Mouse (Mus musculus): ENCODE data around the gene Hps6. TPM values are rescaled to one million over a fixed set of nuclear protein-coding genes. Genes with fewer than 3 reads are reported as not detected.

Hps6 gene
- polyA plus RNA-seq, 1 experiment, result 7.4 TPM

DNA sequence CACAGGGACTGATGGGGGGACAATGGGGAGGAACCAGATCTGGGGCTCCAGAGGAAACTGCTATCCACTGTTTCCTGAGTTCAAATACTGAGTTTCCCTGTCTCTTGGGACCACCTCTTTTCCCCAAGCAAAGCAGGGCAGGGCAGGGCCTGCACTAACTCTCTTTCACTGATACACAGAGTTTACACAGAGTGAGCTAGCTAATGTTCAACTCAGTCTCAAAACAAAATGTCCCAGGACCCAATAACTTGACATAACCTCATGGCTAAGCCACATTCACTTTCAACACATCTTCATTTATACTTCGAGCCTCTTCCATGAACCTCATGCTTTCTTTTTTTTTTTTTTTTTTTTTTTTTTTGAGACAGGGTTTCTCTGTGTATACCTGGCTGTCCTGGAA, 26.3 kb downstream of the Hps6 start:
- WGBS, result 94% methylated on average over 1 of the region's 1 CpGs
- DNase-seq (ENCODE audit: low read depth in 1 of 2, low spot score in 2 of 2), result no peak
- Histone ChIP-seq H3K36me3 (ENCODE audit: control insufficient read depth, insufficient read depth, low read length) (peaks cover 26% of the 10 kb centered on the region), H3K4me3 (ENCODE audit: extremely low read depth, insufficient read depth, insufficient read length) (no peak overlapping the region), H3K27me3 (ENCODE audit: control insufficient read depth, insufficient read depth, low read length) (no peaks in the 10 kb centered on the region), H3K4me1 (ENCODE audit: control insufficient read depth, insufficient read depth, insufficient read length) (no peaks in the 10 kb centered on the region), H3K27ac (ENCODE audit: insufficient read depth, low read length) (no peak overlapping the region)
- TF ChIP-seq POLR2A (IDR thresholded peaks at IDR 0.05; ENCODE audit: low read depth, low read length) (no peak), CTCF (IDR thresholded peaks at IDR 0.05; ENCODE audit: extremely low read depth, insufficient read depth, insufficient read length, insufficient replicate concordance) (no peak)

- no peaks in the 10 kb centered on the region for H3K27me3 ChIP-seq (ENCODE audit: control insufficient read depth, insufficient read depth, low read length)
Observed at GRCm38 (mm10) chr19:46030196-46030983, 27.1 kb downstream of the Hps6 start.

GRCm38 (mm10) chr19:46031689-46032432, 28.6 kb downstream of the Hps6 start:
- Histone ChIP-seq H3K4me1 (ENCODE audit: control insufficient read depth, insufficient read depth, insufficient read length) (no peaks in the 10 kb centered on the region), H3K36me3 (ENCODE audit: control insufficient read depth, insufficient read depth, low read length) (peaks cover 42% of the 10 kb centered on the region), H3K4me3 (ENCODE audit: extremely low read depth, insufficient read depth, insufficient read length) (no peak overlapping the region), H3K27ac (ENCODE audit: insufficient read depth, low read length) (no peak overlapping the region), H3K27me3 (ENCODE audit: control insufficient read depth, insufficient read depth, low read length) (no peaks in the 10 kb centered on the region)
- 76% methylated on average over 9 of the region's 9 CpGs for WGBS
- TF ChIP-seq CTCF (IDR thresholded peaks at IDR 0.05; ENCODE audit: extremely low read depth, insufficient read depth, insufficient read length, insufficient replicate concordance) (no peak), POLR2A (IDR thresholded peaks at IDR 0.05; ENCODE audit: low read depth, low read length) (no peak)
- no peak for DNase-seq (ENCODE audit: low read depth in 1 of 2, low spot score in 2 of 2)

More at GRCm38 (mm10) chr19:46030196-46030983, 27.1 kb downstream of the Hps6 start:
- no peak for TF ChIP-seq POLR2A (IDR thresholded peaks at IDR 0.05; ENCODE audit: low read depth, low read length)
- no peak for TF ChIP-seq CTCF (IDR thresholded peaks at IDR 0.05; ENCODE audit: extremely low read depth, insufficient read depth, insufficient read length, insufficient replicate concordance)
- WGBS, result 90% methylated on average over 10 of the region's 10 CpGs
- no peak overlapping the region for H3K27ac ChIP-seq (ENCODE audit: insufficient read depth, low read length)
- no peak for DNase-seq (ENCODE audit: low read depth in 1 of 2, low spot score in 2 of 2)
- peaks cover 34% of the 10 kb centered on the region for H3K36me3 ChIP-seq (ENCODE audit: control insufficient read depth, insufficient read depth, low read length)
- H3K4me1 ChIP-seq (ENCODE audit: control insufficient read depth, insufficient read depth, insufficient read length), result no peaks in the 10 kb centered on the region
- no peak overlapping the region for H3K4me3 ChIP-seq (ENCODE audit: extremely low read depth, insufficient read depth, insufficient read length)

DNA sequence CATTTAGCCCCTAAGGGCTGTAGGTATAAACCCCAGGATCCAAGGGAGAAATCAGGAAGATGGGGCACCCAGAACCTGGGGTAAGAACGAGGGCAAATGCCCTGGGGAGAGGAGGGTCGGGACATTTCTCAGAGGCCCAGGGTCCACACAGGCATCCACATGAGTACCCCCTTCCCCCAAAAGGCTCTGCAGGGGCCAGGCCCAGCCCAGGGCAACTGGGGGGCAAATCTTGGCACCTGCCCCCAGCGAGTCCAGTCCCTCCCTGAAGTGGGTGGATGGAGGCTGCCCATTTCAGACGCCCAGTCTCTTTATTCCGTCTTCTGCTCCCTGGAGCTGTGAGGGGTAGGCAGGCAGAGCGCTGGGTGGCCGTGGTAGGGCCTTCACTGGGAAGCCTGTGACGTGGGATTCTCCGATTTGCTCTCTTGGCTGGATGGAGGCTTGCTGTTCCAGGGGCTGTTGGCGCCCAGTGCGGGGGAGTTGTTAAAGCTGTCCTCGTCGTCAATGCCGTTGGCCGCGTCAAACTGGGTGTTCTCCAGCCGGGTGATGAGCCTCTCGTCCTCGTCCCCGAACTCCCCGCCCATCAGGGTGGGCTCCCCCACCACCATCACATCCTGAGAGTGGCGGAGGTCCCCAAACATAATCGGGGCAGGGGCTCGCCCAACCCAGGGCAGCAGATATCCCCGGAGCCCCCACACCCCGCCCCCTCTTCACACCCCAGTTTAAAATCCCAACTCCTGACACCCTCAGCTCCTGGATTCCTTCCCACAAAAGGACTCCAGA, 29.6 kb downstream of the Hps6 start:
- TF ChIP-seq POLR2A (IDR thresholded peaks at IDR 0.05; ENCODE audit: low read depth, low read length), result no peak
- no peak for TF ChIP-seq CTCF (IDR thresholded peaks at IDR 0.05; ENCODE audit: extremely low read depth, insufficient read depth, insufficient read length, insufficient replicate concordance)
- Histone ChIP-seq H3K27ac (ENCODE audit: insufficient read depth, low read length) (no peak overlapping the region), H3K4me1 (ENCODE audit: control insufficient read depth, insufficient read depth, insufficient read length) (peaks cover 6% of the 10 kb centered on the region; the same call in 1 of the 2 replicates), H3K27me3 (ENCODE audit: control insufficient read depth, insufficient read depth, low read length) (no peaks in the 10 kb centered on the region), H3K36me3 (ENCODE audit: control insufficient read depth, insufficient read depth, low read length) (peaks cover 42% of the 10 kb centered on the region), H3K4me3 (ENCODE audit: extremely low read depth, insufficient read depth, insufficient read length) (no peak overlapping the region)
- DNase-seq (ENCODE audit: low read depth in 1 of 2, low spot score in 2 of 2), result no peak
- WGBS, result 94% methylated on average over 26 of the region's 26 CpGs

DNA sequence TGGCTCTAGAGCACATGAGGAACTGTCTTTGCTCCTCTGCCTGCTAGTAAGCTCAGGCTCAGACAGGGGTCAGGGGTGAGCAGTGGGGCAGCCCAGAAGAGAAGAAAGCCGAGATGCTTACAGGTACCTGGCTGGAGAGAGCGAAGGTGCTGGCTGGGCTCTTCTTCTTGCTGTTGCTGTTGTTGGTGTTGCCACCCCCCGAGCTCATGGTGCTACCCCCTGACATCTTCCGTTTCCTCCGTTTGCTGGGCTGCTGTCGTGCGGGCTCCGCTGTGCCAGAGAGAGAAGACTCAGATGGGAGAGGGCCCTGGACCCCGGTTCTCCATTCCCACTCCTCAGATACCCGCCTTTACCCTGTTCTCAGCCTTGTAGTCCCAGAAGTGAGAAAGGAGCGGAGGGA, 30.6 kb downstream of the Hps6 start:
- DNase-seq (ENCODE audit: low read depth in 1 of 2, low spot score in 2 of 2), result no peak
- H3K4me1 ChIP-seq (ENCODE audit: control insufficient read depth, insufficient read depth, insufficient read length), result peaks cover 14% of the 10 kb centered on the region; the same call in 1 of the 2 replicates
- TF ChIP-seq CTCF (IDR thresholded peaks at IDR 0.05; ENCODE audit: extremely low read depth, insufficient read depth, insufficient read length, insufficient replicate concordance), result no peak
- TF ChIP-seq POLR2A (IDR thresholded peaks at IDR 0.05; ENCODE audit: low read depth, low read length), result no peak
- no peak overlapping the region for H3K4me3 ChIP-seq (ENCODE audit: extremely low read depth, insufficient read depth, insufficient read length)
- no peak overlapping the region for H3K27ac ChIP-seq (ENCODE audit: insufficient read depth, low read length)
- WGBS, result 94% methylated on average over 11 of the region's 11 CpGs
- no peaks in the 10 kb centered on the region for H3K27me3 ChIP-seq (ENCODE audit: control insufficient read depth, insufficient read depth, low read length)
- H3K36me3 ChIP-seq (ENCODE audit: control insufficient read depth, insufficient read depth, low read length), result peaks cover 42% of the 10 kb centered on the region

DNA sequence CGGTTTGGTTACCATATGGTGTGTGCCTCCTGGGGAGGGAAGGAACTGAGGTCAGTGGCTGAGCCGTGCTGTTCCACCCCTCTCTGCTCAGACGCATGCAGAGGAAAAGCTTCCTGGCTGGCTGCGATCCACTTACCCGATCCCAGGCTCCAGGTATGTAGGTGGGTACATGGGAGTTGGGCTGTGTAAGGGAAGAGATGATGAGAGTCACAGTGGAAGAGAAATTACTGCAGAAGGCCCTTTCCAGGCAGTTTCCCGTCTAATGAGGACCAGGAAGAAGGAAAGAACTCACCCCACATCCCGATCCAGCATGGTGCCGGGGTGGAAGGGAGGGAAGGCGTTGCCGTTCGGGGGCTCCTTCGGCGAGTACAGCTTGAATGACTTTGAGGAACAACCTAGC, 32.7 kb downstream of the Hps6 start:
- H3K27me3 ChIP-seq (ENCODE audit: control insufficient read depth, insufficient read depth, low read length), result no peaks in the 10 kb centered on the region
- DNase-seq (ENCODE audit: low read depth in 1 of 2, low spot score in 2 of 2), result no peak
- H3K36me3 ChIP-seq (ENCODE audit: control insufficient read depth, insufficient read depth, low read length), result peaks cover 42% of the 10 kb centered on the region
- no peak for TF ChIP-seq POLR2A (IDR thresholded peaks at IDR 0.05; ENCODE audit: low read depth, low read length)
- no peak for TF ChIP-seq CTCF (IDR thresholded peaks at IDR 0.05; ENCODE audit: extremely low read depth, insufficient read depth, insufficient read length, insufficient replicate concordance)
- no peak overlapping the region for H3K4me3 ChIP-seq (ENCODE audit: extremely low read depth, insufficient read depth, insufficient read length)
- H3K4me1 ChIP-seq (ENCODE audit: control insufficient read depth, insufficient read depth, insufficient read length), result peaks cover 18% of the 10 kb centered on the region; the same call in 1 of the 2 replicates
- H3K27ac ChIP-seq (ENCODE audit: insufficient read depth, low read length), result no peak overlapping the region
- 92% methylated on average over 13 of the region's 13 CpGs for WGBS

Data from spleen, adult 2 months (tissue).